Mouse (Mus musculus) 416B (cell line): Measurements from ENCODE around the gene Vps33a.
A peak's percentile ranks its signal among the peaks of the same experiment; 100 is the strongest.

Experiments used
- DNase-seq: peaks from one replicate; pipeline ENCODE4 v3.0.0; 2011; ENCODE audit warnings: low read depth

Vps33a gene

GRCm38 (mm10) chr5:123572357-123573186 lies at the start of gene Vps33a:
Gene Vps33a (minus strand): TSS chr5:123573038.
- DNase-seq, result peak; percentile 99

DNA sequence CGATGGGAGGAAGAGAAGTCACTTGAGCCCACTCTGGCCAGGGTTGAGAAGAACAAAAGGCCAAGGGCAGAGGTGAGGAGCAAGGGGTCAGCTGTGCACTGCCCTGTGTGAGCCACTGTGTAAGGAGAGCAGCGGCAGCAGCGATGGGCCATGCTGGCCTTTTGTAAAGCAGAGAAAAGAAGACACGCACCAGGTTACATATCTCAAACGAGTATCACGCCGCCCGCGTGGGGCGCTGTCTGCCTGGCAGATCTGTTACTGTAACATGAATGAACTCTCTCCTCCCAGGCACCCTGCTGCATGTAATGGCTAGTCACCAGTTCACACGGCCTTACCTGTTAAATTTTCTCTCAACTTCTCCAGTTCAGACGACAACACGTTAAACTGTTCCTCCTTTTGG lies 49.6 kb upstream of the Vps33a start:
- no peak for DNase-seq

DNA sequence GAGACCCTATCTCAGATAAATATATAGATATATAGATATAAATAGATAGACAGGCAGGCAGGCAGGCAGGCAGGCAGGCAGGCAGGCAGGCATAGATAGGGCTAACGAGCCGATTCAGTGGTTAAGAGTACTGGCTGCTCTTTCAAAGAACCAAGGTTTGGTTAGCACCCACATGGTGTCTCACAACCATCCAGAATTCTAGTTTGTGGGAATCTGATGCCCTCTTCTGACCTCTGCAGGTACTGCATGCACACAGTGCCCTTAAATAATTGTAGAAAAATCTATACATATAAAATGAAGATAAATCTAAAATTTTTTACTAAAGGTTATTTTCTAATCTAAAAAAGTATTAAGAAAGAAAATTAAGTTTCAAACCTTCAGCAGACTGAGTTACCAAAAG lies 45.7 kb upstream of the Vps33a start:
- DNase-seq, result peak; percentile 63

GRCm38 (mm10) chr5:123614246-123614645 lies 41.4 kb upstream of the Vps33a start:
- DNase-seq, result no peak

GRCm38 (mm10) chr5:123609843-123610242 lies 37.0 kb upstream of the Vps33a start:
- DNase-seq, result peak; percentile 67

DNA sequence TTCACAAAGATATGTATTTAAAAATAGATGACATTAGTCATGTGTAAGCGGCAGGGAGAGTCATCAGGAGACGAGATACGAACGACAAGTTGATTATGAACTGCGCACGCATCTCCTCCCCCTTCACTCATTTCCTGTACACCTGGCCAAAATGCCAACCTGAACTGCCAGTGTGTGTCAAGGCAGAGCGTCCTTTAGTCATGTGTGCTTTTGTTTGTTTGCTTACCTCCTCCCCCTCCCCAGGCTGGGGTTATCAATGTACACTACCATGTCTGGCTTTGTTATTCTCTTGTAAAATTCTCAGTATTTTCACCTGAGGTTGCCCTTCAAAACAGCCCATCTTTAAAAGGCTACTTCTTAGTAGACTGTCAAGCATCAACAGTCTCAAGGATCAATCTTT lies 36.6 kb upstream of the Vps33a start:
- no peak for DNase-seq

DNA sequence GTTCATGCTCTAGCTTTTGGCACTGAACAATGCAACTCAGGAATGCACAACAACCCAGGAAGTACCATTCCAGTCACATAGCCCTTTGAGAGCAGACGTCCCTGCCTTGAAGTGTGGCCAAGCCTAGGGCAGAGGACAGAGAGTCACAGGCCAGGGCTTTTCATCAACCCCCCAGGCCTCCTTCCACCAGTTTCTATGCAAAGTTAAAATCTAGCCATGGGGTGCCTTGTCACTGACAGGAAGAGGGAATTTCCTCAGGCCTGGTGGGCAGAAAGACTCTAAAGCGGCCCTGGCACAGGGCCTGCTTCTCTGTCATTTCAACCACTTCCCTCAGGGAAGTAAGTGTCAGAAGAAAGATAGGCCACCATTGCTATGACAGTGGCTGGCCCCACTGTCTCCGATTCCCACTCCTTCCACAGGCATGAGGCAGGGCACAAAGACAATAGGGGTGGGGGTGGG lies 34.4 kb upstream of the Vps33a start:
- DNase-seq, result peak; percentile 42

GRCm38 (mm10) chr5:123603496-123603895 lies 30.7 kb upstream of the Vps33a start:
- DNase-seq, result no peak

GRCm38 (mm10) chr5:123602174-123602573 lies 29.3 kb upstream of the Vps33a start:
- DNase-seq, result no peak

DNA sequence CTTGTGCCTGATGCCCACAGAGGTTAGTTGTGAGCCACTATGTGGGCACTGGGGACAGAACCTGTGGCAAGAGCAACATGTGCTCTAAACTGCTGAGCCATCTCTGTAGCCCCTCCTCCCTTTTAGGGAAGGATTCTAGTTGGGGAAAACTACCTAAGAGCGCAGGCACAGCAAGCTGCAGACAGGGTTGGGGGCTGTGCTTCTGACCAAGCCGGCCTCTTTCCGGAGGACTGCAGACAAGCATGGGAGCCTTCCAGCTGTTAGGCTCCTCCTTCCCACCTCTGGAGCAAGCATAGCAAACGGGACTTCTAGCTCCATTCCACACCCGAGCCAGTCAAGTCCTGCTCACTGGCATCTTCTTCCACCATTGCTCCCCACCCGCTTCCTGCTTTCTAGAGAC lies 26.5 kb upstream of the Vps33a start:
- DNase-seq, result no peak

GRCm38 (mm10) chr5:123593622-123594280 lies 20.9 kb upstream of the Vps33a start:
- DNase-seq, result no peak

- no peak for DNase-seq
Measured at GRCm38 (mm10) chr5:123580043-123580442, 7.2 kb upstream of the Vps33a start.

- no peak for DNase-seq
Measured at GRCm38 (mm10) chr5:123576696-123577095, 3.9 kb upstream of the Vps33a start.

- no peak for DNase-seq
Measured at GRCm38 (mm10) chr5:123573362-123573761, 524 bp upstream of the Vps33a start.

DNA sequence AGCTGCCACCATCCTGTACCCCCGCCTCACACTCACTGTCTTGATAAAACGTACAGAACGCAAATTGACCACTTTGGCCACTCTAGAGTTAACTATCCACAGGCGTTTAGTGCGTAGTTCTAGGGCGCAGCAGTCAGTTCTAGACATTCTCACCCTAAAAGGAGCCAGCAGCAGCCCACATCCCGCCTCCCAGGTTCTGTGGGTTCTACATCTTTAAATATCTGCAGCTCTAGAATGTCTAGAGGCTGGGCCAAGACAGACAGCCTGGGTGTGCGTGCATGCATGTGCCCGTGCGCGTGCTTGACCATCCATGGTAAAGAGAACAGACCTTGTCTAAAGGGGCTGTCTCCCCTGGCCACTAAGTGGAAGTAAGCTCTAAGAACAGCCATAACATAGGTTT lies 11.7 kb downstream of the Vps33a start:
- DNase-seq, result no peak

DNA sequence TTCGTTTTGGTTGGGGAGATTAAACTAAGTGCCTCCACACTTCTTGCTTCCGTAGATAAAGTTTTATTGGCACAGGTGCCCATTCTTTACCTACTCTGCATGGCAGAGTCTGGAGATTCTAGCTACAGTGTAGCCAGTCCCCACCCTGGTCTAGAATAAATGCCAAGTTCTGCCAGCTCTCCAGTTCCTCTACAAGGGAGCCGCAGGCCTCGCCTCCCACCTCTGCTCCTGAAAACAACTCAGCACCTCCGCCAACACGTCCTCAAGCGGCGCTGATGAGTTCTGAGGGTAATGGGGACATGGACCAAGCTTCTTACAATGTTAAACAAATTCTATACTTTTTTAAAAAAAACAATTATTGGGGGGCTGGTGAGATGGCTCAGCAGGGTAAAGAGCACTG lies 13.2 kb downstream of the Vps33a start:
- no peak for DNase-seq

DNA sequence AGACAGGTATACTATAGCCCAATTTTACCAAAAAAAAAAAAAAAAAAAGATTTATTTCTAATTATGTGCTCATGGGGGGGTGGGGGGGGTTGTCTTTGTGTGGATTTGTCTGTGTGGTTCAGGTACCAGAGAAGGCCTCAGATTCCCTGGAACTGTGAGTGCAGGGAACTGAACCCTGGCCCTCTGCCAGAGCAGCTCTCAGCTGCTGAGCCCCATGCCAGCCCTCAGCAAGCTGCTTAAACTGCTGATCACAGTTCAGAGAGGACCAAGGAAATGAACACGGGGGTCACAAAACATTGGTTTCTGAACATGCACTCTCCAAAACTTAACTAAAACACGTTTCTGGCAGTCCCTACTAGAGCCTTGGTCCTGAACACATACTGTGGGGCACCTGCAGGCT lies 16.4 kb downstream of the Vps33a start:
- DNase-seq, result no peak

- DNase-seq, result no peak
Measured at GRCm38 (mm10) chr5:123555693-123556092, 17.1 kb downstream of the Vps33a start.

DNA sequence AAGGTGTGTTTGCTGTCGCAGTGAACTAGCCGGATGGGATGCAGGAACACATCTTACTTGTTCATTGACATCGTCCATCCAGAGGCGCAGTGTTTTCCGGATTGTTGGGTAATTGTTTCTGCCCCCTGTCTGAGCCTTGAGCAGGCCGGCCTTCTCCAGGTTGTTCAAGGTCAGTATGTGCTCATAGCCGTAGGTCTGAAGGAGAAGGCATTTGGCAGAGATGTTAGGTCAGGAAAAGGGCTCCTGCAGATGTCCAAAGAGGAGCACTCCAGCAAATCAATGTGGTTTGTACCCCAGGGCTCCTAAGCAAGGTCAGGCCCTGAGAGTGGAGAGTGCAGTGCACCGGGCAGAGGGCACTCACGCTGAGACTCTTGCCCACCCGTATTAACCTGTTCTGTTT lies 39.0 kb downstream of the Vps33a start:
- no peak for DNase-seq

- DNase-seq, result no peak
Measured at GRCm38 (mm10) chr5:123530056-123530455, 42.8 kb downstream of the Vps33a start.

- no peak for DNase-seq
Measured at GRCm38 (mm10) chr5:123528641-123529040, 44.2 kb downstream of the Vps33a start.

GRCm38 (mm10) chr5:123525916-123526495 lies 46.8 kb downstream of the Vps33a start:
- no peak for DNase-seq

- DNase-seq, result no peak
Measured at GRCm38 (mm10) chr5:123525281-123525680, 47.6 kb downstream of the Vps33a start, which contains the start of gene Gm49027. Gene Gm49027 (minus strand): TSS chr5:123525488.
